18 mouse cellular contexts compared by ENCODE assay signal in genomic region chr10:61665651-61666050, GRCm38 (mm10). TPM values are rescaled to one million over a fixed set of nuclear protein-coding genes. Genes with fewer than 3 reads are reported as not detected.
DNase-seq lines count a peak whose midpoint lies in the region; ATAC-seq and TF ChIP-seq lines count a peak whose summit lies in the region.
"Had no signal": no experiment of that assay in that cellular context is flagged by ENCODE, and none has a peak within 500 bp of the region (broad histone marks: within the 10 kb centered on the region; RNA-seq: fewer than 3 reads in every experiment).

No protein-coding gene starts in this region.

- H3K4me3 ChIP-seq in MEL (ENCODE audit: control insufficient read depth in 1 of 2, insufficient read depth in 1 of 2, low read depth in 2 of 2, low read length in 2 of 2): no peak overlapping the region
- H3K4me3 ChIP-seq: embryonic facial prominence, embryonic 10.5 days; embryonic facial prominence, embryonic 12.5 days; forebrain, embryonic 13.5 days; forebrain, embryonic 15.5 days had no signal

- no peaks in the 10 kb centered on the region for H3K27me3 ChIP-seq in MEL (ENCODE audit: control insufficient read depth in 1 of 2, insufficient read depth in 2 of 2, low read length in 2 of 2)
- H3K27me3 ChIP-seq: embryonic facial prominence, embryonic 12.5 days; forebrain, embryonic 13.5 days; forebrain, embryonic 15.5 days had no signal

- no peak for TF ChIP-seq POLR2A in MEL (IDR thresholded peaks at IDR 0.05; ENCODE audit: control insufficient read depth in 1 of 2, insufficient read depth in 1 of 2, low read depth in 1 of 2, low read length in 2 of 2, poor library complexity in 1 of 2)

- DNase-seq in MEL (ENCODE audit: low read depth, low spot score) (peak; percentile 82), MN1 (ENCODE audit: low spot score) (peak; percentile 48)
- DNase-seq in spleen, adult 12 weeks (ENCODE audit: low spot score): no peak
- no peak for DNase-seq in cerebellum, postnatal 25 days
- DNase-seq: adrenal gland, adult 2 months; adrenal gland, postnatal 10 days; adrenal gland, postnatal 25 days; cerebellum, adult 11 months; cerebellum, adult 18-20 months; cerebellum, adult 8-10 months; cerebellum, adult 9-11 months; cerebellum, postnatal 14 days; forebrain, postnatal 0 days had no signal

- TF ChIP-seq EP300 in MEL (IDR thresholded peaks at IDR 0.05; ENCODE audit: low read depth in 1 of 2, low read length in 2 of 2): peak; percentile 60 to 77

- TF ChIP-seq RAD21 in MEL (IDR thresholded peaks at IDR 0.05; ENCODE audit: low read depth, low read length): no peak

- H3K9me3 ChIP-seq in MEL (replicated peaks; ENCODE audit: insufficient read depth, low read length): no peaks in the 10 kb centered on the region
- H3K9me3 ChIP-seq: embryonic facial prominence, embryonic 10.5 days; embryonic facial prominence, embryonic 12.5 days; forebrain, embryonic 13.5 days; forebrain, embryonic 15.5 days had no signal

- H3K36me3 ChIP-seq in MEL (ENCODE audit: control insufficient read depth in 1 of 2, insufficient read depth in 2 of 2, low read length in 2 of 2): peaks cover 27 to 36% of the 10 kb centered on the region in 2 experiments

- ATAC-seq in megakaryocyte-erythroid progenitor cell, adult 5-6 weeks (replicated peaks; ENCODE audit: low FRiP score, low TSS enrichment, poor library complexity, severe bottlenecking): peak; percentile 90
- ATAC-seq: forebrain, embryonic 13.5 days; forebrain, embryonic 15.5 days; forebrain, postnatal 0 days had no signal

- TF ChIP-seq CTCF in MEL (IDR thresholded peaks at IDR 0.05 in 2 of 3, conservative IDR thresholded peaks at IDR 0.05 in 1 of 3; ENCODE audit: control insufficient read depth in 1 of 3, insufficient read depth in 1 of 3, low read depth in 2 of 3, low read length in 3 of 3, poor library complexity in 1 of 3, severe bottlenecking in 1 of 3): no peak

- peak overlapping the region; percentile 89 for H3K27ac ChIP-seq in MEL (ENCODE audit: control insufficient read depth, low read depth, low read length)
- H3K27ac ChIP-seq: embryonic facial prominence, embryonic 10.5 days; embryonic facial prominence, embryonic 12.5 days; forebrain, embryonic 13.5 days; forebrain, embryonic 15.5 days had no signal

- H3K4me1 ChIP-seq in MEL (ENCODE audit: control insufficient read depth in 1 of 2, insufficient read depth in 2 of 2, low read length in 2 of 2): peaks cover 9 to 25% of the 10 kb centered on the region in 2 experiments
- H3K4me1 ChIP-seq: embryonic facial prominence, embryonic 10.5 days had no signal

- no peaks in the 10 kb centered on the region for H3K79me2 ChIP-seq in MEL (ENCODE audit: control insufficient read depth, insufficient read depth, low read length, poor library complexity)

- H3K9ac ChIP-seq in MEL (ENCODE audit: control insufficient read depth, low read depth, low read length, poor library complexity, severe bottlenecking): peak overlapping the region; percentile 16; the same call in 1 of the 2 replicates
- H3K9ac ChIP-seq: embryonic facial prominence, embryonic 12.5 days; forebrain, embryonic 13.5 days; forebrain, embryonic 15.5 days; forebrain, postnatal 0 days had no signal

TF ChIP-seq in MEL, 35 proteins besides CTCF, POLR2A, EP300 and RAD21:
- TF ChIP-seq ZKSCAN1 (IDR thresholded peaks at IDR 0.05; ENCODE audit: low read depth, low read length) (no peak), BHLHE40 (IDR thresholded peaks at IDR 0.05; ENCODE audit: borderline replicate concordance, low read depth, low read length) (no peak), SIN3A (IDR thresholded peaks at IDR 0.05; ENCODE audit: low read length) (no peak; the same call in 1 of the 2 replicates), UBTF (IDR thresholded peaks at IDR 0.05; ENCODE audit: borderline replicate concordance, insufficient read depth, low read depth, low read length) (no peak), USF2 (IDR thresholded peaks at IDR 0.05; ENCODE audit: borderline replicate concordance in 1 of 2, insufficient read depth in 1 of 2, low read depth in 1 of 2, low read length in 2 of 2) (no peak), ELF1 (IDR thresholded peaks at IDR 0.05; ENCODE audit: low read depth, low read length) (no peak), MXI1 (IDR thresholded peaks at IDR 0.05; ENCODE audit: low read depth, low read length) (no peak; the same call in 1 of the 2 replicates), SMC3 (IDR thresholded peaks at IDR 0.05; ENCODE audit: low read depth, low read length) (no peak), ETS1 (IDR thresholded peaks at IDR 0.05; ENCODE audit: low read depth, low read length) (peak; percentile 79), MAZ (IDR thresholded peaks at IDR 0.05; ENCODE audit: low read depth, low read length) (no peak), USF1 (IDR thresholded peaks at IDR 0.05; ENCODE audit: low read depth, low read length) (no peak), KAT2A (conservative IDR thresholded peaks at IDR 0.05; ENCODE audit: low read depth, low read length) (peak; percentile 42; the same call in 1 of the 2 replicates), ZMIZ1 (IDR thresholded peaks at IDR 0.05; ENCODE audit: low read depth, low read length) (no peak), MEF2A (IDR thresholded peaks at IDR 0.05; ENCODE audit: extremely low read depth, insufficient replicate concordance, low read depth, low read length, poor library complexity, severe bottlenecking) (peak; percentile 30; the same call in 1 of the 2 replicates), JUND (IDR thresholded peaks at IDR 0.05; ENCODE audit: low read depth, low read length) (no peak), TAL1 (IDR thresholded peaks at IDR 0.05; ENCODE audit: low read length) (0 out of 2 replicates have a peak, but pooled peaks have one; percentile 19), POLR2AphosphoS2 (IDR thresholded peaks at IDR 0.05; ENCODE audit: low read length) (peak; percentile 29; the same call in 1 of the 2 replicates), MYC (IDR thresholded peaks at IDR 0.05; ENCODE audit: low read depth, low read length) (0 out of 2 replicates have a peak, but pooled peaks have one; percentile 21), NELFE (IDR thresholded peaks at IDR 0.05; ENCODE audit: low read depth, low read length) (no peak), NRF1 (IDR thresholded peaks at IDR 0.05; ENCODE audit: insufficient read depth, low read depth, low read length, poor library complexity, severe bottlenecking) (no peak), TCF12 (IDR thresholded peaks at IDR 0.05; ENCODE audit: low read depth, low read length) (peak; percentile 64; the same call in 1 of the 2 replicates), ZC3H11A (IDR thresholded peaks at IDR 0.05; ENCODE audit: low read depth, low read length) (no peak), HCFC1 (IDR thresholded peaks at IDR 0.05; ENCODE audit: low read depth, low read length) (no peak), CHD1 (IDR thresholded peaks at IDR 0.05; ENCODE audit: low read depth, low read length) (no peak), CHD2 (IDR thresholded peaks at IDR 0.05; ENCODE audit: low read length) (no peak), RCOR1 (IDR thresholded peaks at IDR 0.05; ENCODE audit: low read depth, low read length) (peak; percentile 53; the same call in 1 of the 2 replicates), TBP (IDR thresholded peaks at IDR 0.05; ENCODE audit: low read depth, low read length) (no peak), POLR2AphosphoS5 (IDR thresholded peaks at IDR 0.05; ENCODE audit: borderline replicate concordance, low read depth, low read length) (no peak), MAX (IDR thresholded peaks at IDR 0.05; ENCODE audit: low read length) (peak; percentile 18; the same call in 1 of the 2 replicates), GATA1 (IDR thresholded peaks at IDR 0.05; ENCODE audit: low read depth, low read length) (peak; percentile 81), E2F4 (IDR thresholded peaks at IDR 0.05; ENCODE audit: borderline replicate concordance, low read depth, low read length) (no peak), GABPA (IDR thresholded peaks at IDR 0.05; ENCODE audit: low read depth, low read length) (no peak), ZNF384 (IDR thresholded peaks at IDR 0.05; ENCODE audit: low read depth, low read length) (no peak; the same call in 1 of the 2 replicates), MYB (IDR thresholded peaks at IDR 0.05; ENCODE audit: low read depth, low read length) (no peak), MAFK (IDR thresholded peaks at IDR 0.05; ENCODE audit: borderline replicate concordance, low read depth, low read length) (peak; percentile 19; the same call in 1 of the 2 replicates)

RNA-seq across cellular contexts. Expression of gene Sar1a, which starts 14.4 kb away (rescaled TPM):
- total RNA-seq in MEL (2012; rRNA removed): 114 and 135 TPM in 2 replicates
- 100 to 1,000 TPM in 1 of 2 experiments, not detected in 1; 133 TPM for polyA plus RNA-seq in MEL (2012; ENCODE audit: insufficient read depth in 1 of 2, insufficient read length in 2 of 2, low read depth in 1 of 2, low replicate concordance in 2 of 2, missing spikeins in 1 of 2)
- total RNA-seq in megakaryocyte-erythroid progenitor cell, adult 5-6 weeks (2014; fragmentation: Nextera tagmentation): 85.6 and 97.9 TPM in 2 replicates
- total RNA-seq in megakaryocyte-erythroid progenitor cell, adult 5-6 weeks (2017): 108 and 119 TPM in 2 replicates

RNA-seq across cellular contexts. Expression of gene Ppa1, which starts 17.3 kb away (rescaled TPM):
- 201 and 211 TPM in 2 replicates for total RNA-seq in MEL (2012; rRNA removed)
- 100 to 1,000 TPM in 1 of 2 experiments, not detected in 1; 197 TPM for polyA plus RNA-seq in MEL (2012; ENCODE audit: insufficient read depth in 1 of 2, insufficient read length in 2 of 2, low read depth in 1 of 2, low replicate concordance in 2 of 2, missing spikeins in 1 of 2)
- 96.7 and 97.1 TPM in 2 replicates for total RNA-seq in megakaryocyte-erythroid progenitor cell, adult 5-6 weeks (2014; fragmentation: Nextera tagmentation)
- 183 and 211 TPM in 2 replicates for total RNA-seq in megakaryocyte-erythroid progenitor cell, adult 5-6 weeks (2017)

RNA-seq across cellular contexts. Expression of gene Tysnd1, which starts 29.7 kb away (rescaled TPM):
- total RNA-seq in MEL (2012; rRNA removed): 59.8 and 72.7 TPM in 2 replicates
- 100 to 1,000 TPM in 1 of 2 experiments, not detected in 1; 119 TPM for polyA plus RNA-seq in MEL (2012; ENCODE audit: insufficient read depth in 1 of 2, insufficient read length in 2 of 2, low read depth in 1 of 2, low replicate concordance in 2 of 2, missing spikeins in 1 of 2)
- 22.8 and 31.8 TPM in 2 replicates for total RNA-seq in megakaryocyte-erythroid progenitor cell, adult 5-6 weeks (2014; fragmentation: Nextera tagmentation)
- total RNA-seq in megakaryocyte-erythroid progenitor cell, adult 5-6 weeks (2017): 12.9 and 25.7 TPM in 2 replicates

RNA-seq across cellular contexts. Expression of gene Aifm2, which starts 49.4 kb away (rescaled TPM):
- 13.2 and 13.4 TPM in 2 replicates for total RNA-seq in MEL (2012; rRNA removed)
- polyA plus RNA-seq in MEL (2012; ENCODE audit: insufficient read depth in 1 of 2, insufficient read length in 2 of 2, low read depth in 1 of 2, low replicate concordance in 2 of 2, missing spikeins in 1 of 2): 10 to 100 TPM in 1 of 2 experiments, not detected in 1; 17.7 TPM
- 2.3 and 2.4 TPM in 2 replicates for total RNA-seq in megakaryocyte-erythroid progenitor cell, adult 5-6 weeks (2014; fragmentation: Nextera tagmentation)
- 3.3 and 6.8 TPM in 2 replicates for total RNA-seq in megakaryocyte-erythroid progenitor cell, adult 5-6 weeks (2017)

Comparison
In these comparisons a context has a peak if more than half of its experiments do, and no peak if none do; other contexts are left out.
1. DNase-seq: peak in MEL (single experiment) and MN1 (single experiment); none in spleen, adult 12 weeks (single experiment) and cerebellum, postnatal 25 days (0 of 2).